Mouse (Mus musculus): ENCODE data around the gene Kcnma1. TPM values are rescaled to one million over a fixed set of nuclear protein-coding genes. Genes with fewer than 3 reads are reported as not detected.

Kcnma1 gene
- total RNA-seq, 2 experiments from 2014 or later, result 35.5 to 50.7 TPM

- DNase-seq, result no peak
- intact Hi-C loops (cut with DNase I; ENCODE audit: low total_unique reads), result no loop called here
These were observed 496.9 kb downstream of the Kcnma1 start for GRCm38 (mm10) chr14:23517374-23517773.

- intact Hi-C loops (cut with DNase I; ENCODE audit: low total_unique reads), result no loop called here
- DNase-seq, result no peak
These were observed 504.5 kb downstream of the Kcnma1 start for GRCm38 (mm10) chr14:23509792-23510191.

- DNase-seq, result peak; percentile 9
- intact Hi-C loops (cut with DNase I; ENCODE audit: low total_unique reads), result no loop called here
These were observed 512.0 kb downstream of the Kcnma1 start for GRCm38 (mm10) chr14:23502236-23502790.

- no peak for DNase-seq
- intact Hi-C loops (cut with DNase I; ENCODE audit: low total_unique reads), result no loop called here
These were observed 517.5 kb downstream of the Kcnma1 start for GRCm38 (mm10) chr14:23496801-23497200.

- no peak for DNase-seq
- intact Hi-C loops (cut with DNase I; ENCODE audit: low total_unique reads), result no loop called here
These were observed 518.0 kb downstream of the Kcnma1 start for GRCm38 (mm10) chr14:23496236-23496740.

GRCm38 (mm10) chr14:23494496-23494800 lies 519.8 kb downstream of the Kcnma1 start:
- intact Hi-C loops (cut with DNase I; ENCODE audit: low total_unique reads), result no loop called here
- peak; percentile 37 for DNase-seq

GRCm38 (mm10) chr14:23493750-23494495 lies 520.4 kb downstream of the Kcnma1 start:
- intact Hi-C loops (cut with DNase I; ENCODE audit: low total_unique reads), result no loop called here
- DNase-seq, result no peak

GRCm38 (mm10) chr14:23492581-23493360 lies 521.5 kb downstream of the Kcnma1 start:
- DNase-seq, result no peak
- intact Hi-C loops (cut with DNase I; ENCODE audit: low total_unique reads), result no loop called here

GRCm38 (mm10) chr14:23491359-23491758 lies 522.9 kb downstream of the Kcnma1 start:
- intact Hi-C loops (cut with DNase I; ENCODE audit: low total_unique reads), result no loop called here

GRCm38 (mm10) chr14:23486687-23487086 lies 527.6 kb downstream of the Kcnma1 start:
- intact Hi-C loops (cut with DNase I; ENCODE audit: low total_unique reads), result no loop called here
- DNase-seq, result no peak

More at GRCm38 (mm10) chr14:23491359-23491758, 522.9 kb downstream of the Kcnma1 start:
- DNase-seq, result no peak

GRCm38 (mm10) chr14:23485802-23486500 lies 528.3 kb downstream of the Kcnma1 start:
- no peak for DNase-seq
- intact Hi-C loops (cut with DNase I; ENCODE audit: low total_unique reads), result no loop called here

- no peak for DNase-seq
- intact Hi-C loops (cut with DNase I; ENCODE audit: low total_unique reads), result no loop called here
These were observed 539.2 kb downstream of the Kcnma1 start for GRCm38 (mm10) chr14:23475129-23475528.

GRCm38 (mm10) chr14:23470071-23470470 lies 544.2 kb downstream of the Kcnma1 start:
- intact Hi-C loops (cut with DNase I; ENCODE audit: low total_unique reads), result no loop called here
- no peak for DNase-seq

- intact Hi-C loops (cut with DNase I; ENCODE audit: low total_unique reads), result no loop called here
- no peak for DNase-seq
These were observed 549.2 kb downstream of the Kcnma1 start for GRCm38 (mm10) chr14:23465135-23465534.

GRCm38 (mm10) chr14:23458560-23458959 lies 555.7 kb downstream of the Kcnma1 start:
- intact Hi-C loops (cut with DNase I; ENCODE audit: low total_unique reads), result no loop called here
- DNase-seq, result no peak

GRCm38 (mm10) chr14:23451681-23452080 lies 562.6 kb downstream of the Kcnma1 start:
- no peak for DNase-seq
- intact Hi-C loops (cut with DNase I; ENCODE audit: low total_unique reads), result no loop called here

- intact Hi-C loops (cut with DNase I; ENCODE audit: low total_unique reads), result no loop called here
- no peak for DNase-seq
These were observed 576.8 kb downstream of the Kcnma1 start for GRCm38 (mm10) chr14:23437467-23437866.

- no peak for DNase-seq
- intact Hi-C loops (cut with DNase I; ENCODE audit: low total_unique reads), result no loop called here
These were observed 578.4 kb downstream of the Kcnma1 start for GRCm38 (mm10) chr14:23435861-23436260.

GRCm38 (mm10) chr14:23430006-23430405 lies 584.3 kb downstream of the Kcnma1 start:
- no peak for DNase-seq
- intact Hi-C loops (cut with DNase I; ENCODE audit: low total_unique reads), result no loop called here

GRCm38 (mm10) chr14:23429043-23429442 lies 585.2 kb downstream of the Kcnma1 start:
- DNase-seq, result no peak
- intact Hi-C loops (cut with DNase I; ENCODE audit: low total_unique reads), result no loop called here

Measured in gastrocnemius, postnatal 14 days (tissue).